Mouse (Mus musculus) heart, adult 9 months (tissue): Measurements from ENCODE around the gene Pank4.

Source experiments
- DNase-seq, 2 experiments: peaks; one replicate each; pipeline ENCODE4 v3.0.0; 2022; ENCODE audit warnings: low spot score in 2 of 2

Pank4 gene

GRCm38 (mm10) chr4:154963901-154964580 is at the start of gene Pank4:
Gene Pank4, plus strand, starts transcription at chr4:154964123.
- DNase-seq: peak; percentile 94

- DNase-seq: no peak
Measured at GRCm38 (mm10) chr4:154914252-154914651, 49.7 kb upstream of the Pank4 start.

- DNase-seq: no peak
Measured at GRCm38 (mm10) chr4:154914707-154915106, 49.2 kb upstream of the Pank4 start.

- no peak for DNase-seq
Measured at GRCm38 (mm10) chr4:154915286-154915685, 48.6 kb upstream of the Pank4 start.

GRCm38 (mm10) chr4:154916662-154917061 is 47.3 kb upstream of the Pank4 start:
- DNase-seq: no peak

GRCm38 (mm10) chr4:154922291-154922690 is 41.6 kb upstream of the Pank4 start:
- no peak for DNase-seq

- DNase-seq: no peak
Measured at GRCm38 (mm10) chr4:154922931-154923330, 41.0 kb upstream of the Pank4 start.

- no peak for DNase-seq
Measured at GRCm38 (mm10) chr4:154925413-154925812, 38.5 kb upstream of the Pank4 start.

GRCm38 (mm10) chr4:154926969-154927898 is 36.7 kb upstream of the Pank4 start:
- no peak for DNase-seq

GRCm38 (mm10) chr4:154927899-154928337 is 36.0 kb upstream of the Pank4 start:
- peak; percentile 72 to 77 for DNase-seq

- no peak for DNase-seq
Measured at GRCm38 (mm10) chr4:154928395-154929087, 35.4 kb upstream of the Pank4 start, which contains the start of gene Tnfrsf14. Gene Tnfrsf14, minus strand, starts transcription at chr4:154928563.

GRCm38 (mm10) chr4:154929088-154929660 is 34.7 kb upstream of the Pank4 start:
- DNase-seq: peak; percentile 43 to 56

GRCm38 (mm10) chr4:154933306-154933907 is 30.5 kb upstream of the Pank4 start:
- DNase-seq: no peak

GRCm38 (mm10) chr4:154934800-154935199 is 29.1 kb upstream of the Pank4 start:
- DNase-seq: no peak

GRCm38 (mm10) chr4:154935788-154936187 is 28.1 kb upstream of the Pank4 start:
- DNase-seq: no peak

GRCm38 (mm10) chr4:154936542-154937255 is 27.2 kb upstream of the Pank4 start:
- DNase-seq: no peak

- no peak for DNase-seq
Measured at GRCm38 (mm10) chr4:154937746-154938145, 26.2 kb upstream of the Pank4 start.

- DNase-seq: no peak
Measured at GRCm38 (mm10) chr4:154940156-154940555, 23.8 kb upstream of the Pank4 start.

- no peak for DNase-seq
Measured at GRCm38 (mm10) chr4:154941831-154942230, 22.1 kb upstream of the Pank4 start.

- DNase-seq: no peak
Measured at GRCm38 (mm10) chr4:154942632-154943322, 21.1 kb upstream of the Pank4 start.
